Mouse (Mus musculus) ovary, postnatal 36 days (tissue): ENCODE measurements around the gene Zfp383.
"Not testable (repeated sequence)": the region's sequence is repeated elsewhere in the genome, so short reads cannot be mapped to it uniquely, and the experiment has no call there.

Experiments used
- DNase-seq: peaks from one replicate; pipeline ENCODE4 v3.0.0; 2022; ENCODE audit warnings: low spot score, mixed read lengths

Zfp383 gene

GRCm38 (mm10) chr7:29908130-29908950, at the start of gene Zfp383:
Zfp383 (plus strand) TSS chr7:29908223.
- peak; percentile 81 for DNase-seq

GRCm38 (mm10) chr7:29859532-29860517, 48.2 kb upstream of the Zfp383 start, which contains the start of gene Zfp420:
Zfp420 (plus strand) TSS chr7:29859979.
- peak; percentile 83 for DNase-seq

- no peak for DNase-seq
Observed at GRCm38 (mm10) chr7:29861660-29862059, 46.4 kb upstream of the Zfp383 start.

- DNase-seq = no peak
Observed at GRCm38 (mm10) chr7:29874256-29874655, 33.8 kb upstream of the Zfp383 start.

- not testable (repeated sequence) for DNase-seq
Observed at GRCm38 (mm10) chr7:29877561-29877960, 30.5 kb upstream of the Zfp383 start.

- DNase-seq = no peak
Observed at GRCm38 (mm10) chr7:29880056-29880455, 28.0 kb upstream of the Zfp383 start.

GRCm38 (mm10) chr7:29880916-29881315, 27.1 kb upstream of the Zfp383 start:
- no peak for DNase-seq

- no peak for DNase-seq
Observed at GRCm38 (mm10) chr7:29890501-29890900, 17.5 kb upstream of the Zfp383 start.

- no peak for DNase-seq
Observed at GRCm38 (mm10) chr7:29892756-29893155, 15.3 kb upstream of the Zfp383 start.

GRCm38 (mm10) chr7:29898351-29898750, 9.7 kb upstream of the Zfp383 start:
- no peak for DNase-seq

- DNase-seq = no peak
Observed at GRCm38 (mm10) chr7:29904101-29904500, 3.9 kb upstream of the Zfp383 start.

- DNase-seq = peak; percentile 43
Observed at GRCm38 (mm10) chr7:29905966-29906681, 1.9 kb upstream of the Zfp383 start, which contains the start of gene Zfp27. Zfp27 (minus strand) TSS chr7:29906572.

- no peak for DNase-seq
Observed at GRCm38 (mm10) chr7:29906682-29907058, 1.4 kb upstream of the Zfp383 start.

GRCm38 (mm10) chr7:29907206-29907605, 817 bp upstream of the Zfp383 start:
- DNase-seq = no peak

- no peak for DNase-seq
Observed at GRCm38 (mm10) chr7:29910252-29910651, 2.2 kb downstream of the Zfp383 start.

GRCm38 (mm10) chr7:29912172-29912571, 4.1 kb downstream of the Zfp383 start:
- no peak for DNase-seq

GRCm38 (mm10) chr7:29917371-29918061, 9.5 kb downstream of the Zfp383 start:
- DNase-seq = no peak

- no peak for DNase-seq
Observed at GRCm38 (mm10) chr7:29918062-29918453, 10.0 kb downstream of the Zfp383 start.

- no peak for DNase-seq
Observed at GRCm38 (mm10) chr7:29921439-29922093, 13.5 kb downstream of the Zfp383 start.

GRCm38 (mm10) chr7:29922780-29923179, 14.8 kb downstream of the Zfp383 start:
- no peak for DNase-seq

GRCm38 (mm10) chr7:29938856-29939255, 30.8 kb downstream of the Zfp383 start:
- DNase-seq = no peak
